Mouse (Mus musculus): ENCODE data around the gene Supt5.
"Not testable (repeated sequence)": the region's sequence is repeated elsewhere in the genome, so short reads cannot be mapped to it uniquely, and the experiment has no call there.

The Supt5 gene

GRCm38 (mm10) chr7:28338108-28338998, at the start of gene Supt5:
TSS of gene Supt5 (minus strand) at chr7:28338746.
- DNase-seq = peak; percentile 96

- DNase-seq = not testable (repeated sequence)
Observed at GRCm38 (mm10) chr7:28387384-28387783, 48.8 kb upstream of the Supt5 start.

GRCm38 (mm10) chr7:28386877-28387276, 48.3 kb upstream of the Supt5 start:
- not testable (repeated sequence) for DNase-seq

- peak; percentile 68 for DNase-seq
Observed at GRCm38 (mm10) chr7:28386462-28386861, 47.9 kb upstream of the Supt5 start.

GRCm38 (mm10) chr7:28386007-28386406, 47.5 kb upstream of the Supt5 start:
- DNase-seq = peak; percentile 32

- no peak for DNase-seq
Observed at GRCm38 (mm10) chr7:28385196-28385595, 46.6 kb upstream of the Supt5 start.

- no peak for DNase-seq
Observed at GRCm38 (mm10) chr7:28384162-28384561, 45.6 kb upstream of the Supt5 start.

- DNase-seq = no peak
Observed at GRCm38 (mm10) chr7:28383606-28384005, 45.1 kb upstream of the Supt5 start.

- peak; percentile 64 for DNase-seq
Observed at GRCm38 (mm10) chr7:28382981-28383396, 44.4 kb upstream of the Supt5 start.

- no peak for DNase-seq
Observed at GRCm38 (mm10) chr7:28382347-28382951, 43.9 kb upstream of the Supt5 start.

- peak; percentile 21 for DNase-seq
Observed at GRCm38 (mm10) chr7:28381938-28382337, 43.4 kb upstream of the Supt5 start.

- no peak for DNase-seq
Observed at GRCm38 (mm10) chr7:28381017-28381790, 42.7 kb upstream of the Supt5 start.

- no peak for DNase-seq
Observed at GRCm38 (mm10) chr7:28380237-28381016, 41.9 kb upstream of the Supt5 start, which contains the start of gene Zfp36. TSS of gene Zfp36 (minus strand) at chr7:28380253.

GRCm38 (mm10) chr7:28378769-28379651, 40.5 kb upstream of the Supt5 start:
- peak; percentile 78 for DNase-seq

GRCm38 (mm10) chr7:28378066-28378690, 39.6 kb upstream of the Supt5 start:
- no peak for DNase-seq

GRCm38 (mm10) chr7:28377190-28378065, 38.9 kb upstream of the Supt5 start:
- no peak for DNase-seq

- DNase-seq = no peak
Observed at GRCm38 (mm10) chr7:28376011-28376771, 37.6 kb upstream of the Supt5 start.

- peak; percentile 73 for DNase-seq
Observed at GRCm38 (mm10) chr7:28375176-28375921, 36.8 kb upstream of the Supt5 start.
